Mouse (Mus musculus): ENCODE measurements around the gene Fmnl1. TPM values are rescaled to one million over a fixed set of nuclear protein-coding genes. Genes with fewer than 3 reads are reported as not detected.

The Fmnl1 gene
- polyA plus RNA-seq, 1 experiment from 2014 or later = 7.0 TPM

DNA sequence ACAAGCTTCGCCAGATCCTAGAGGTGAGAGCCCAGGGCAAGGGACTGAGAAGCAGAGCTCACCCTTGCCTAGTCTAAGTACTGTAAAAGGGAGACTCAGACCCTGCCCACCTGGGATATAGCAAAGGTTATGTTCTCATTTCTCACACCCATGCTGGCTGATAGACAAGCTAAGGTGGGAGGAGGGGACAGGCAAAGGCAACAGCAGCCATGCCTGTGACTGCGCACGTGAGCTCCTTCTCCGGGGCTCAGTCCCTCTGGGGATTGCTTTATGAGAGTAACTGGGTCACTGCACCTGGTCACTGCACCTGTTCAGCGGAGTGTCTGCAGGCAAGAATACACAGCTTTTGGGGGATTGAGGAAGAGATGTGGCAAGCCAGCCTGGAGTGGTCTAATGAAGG lies 24.7 kb downstream of the Fmnl1 start:
- Histone ChIP-seq H3K4me3 (no peak overlapping the region), H3K9me3 (no peaks in the 10 kb centered on the region), H3K27ac (replicated peaks) (no peak overlapping the region), H3K4me2 (no peak overlapping the region), H3K4me1 (replicated peaks) (peaks cover 32% of the 10 kb centered on the region), H3K27me3 (peaks cover 84% of the 10 kb centered on the region), H3K9ac (no peak overlapping the region), H3K36me3 (0 out of 2 replicates have a peak, but pooled peaks cover 2% of the 10 kb centered on the region)
- WGBS = 79% methylated on average over 5 of the region's 5 CpGs
- no peak for ATAC-seq (ENCODE audit: low FRiP score, low read depth)

DNA sequence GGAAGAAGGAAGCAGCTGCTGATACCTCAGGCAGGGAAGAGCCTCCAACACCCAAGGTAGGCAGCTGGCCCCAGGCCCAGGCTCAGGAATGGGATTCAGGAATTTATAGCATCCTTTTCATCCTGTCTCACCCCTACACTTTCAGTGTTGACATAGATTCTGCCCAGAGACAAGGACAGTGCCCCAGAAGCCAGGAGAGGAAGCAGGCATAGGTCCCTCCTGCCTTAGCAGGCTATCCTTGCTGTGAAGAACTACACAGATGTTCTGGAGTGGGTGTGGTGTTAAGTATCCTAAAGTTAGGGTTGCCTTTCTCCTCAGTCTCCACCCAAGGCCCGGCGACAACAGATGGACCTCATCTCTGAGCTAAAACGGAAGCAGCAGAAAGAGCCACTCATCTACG lies 26.4 kb downstream of the Fmnl1 start:
- peaks cover 74% of the 10 kb centered on the region for H3K27me3 ChIP-seq

DNA sequence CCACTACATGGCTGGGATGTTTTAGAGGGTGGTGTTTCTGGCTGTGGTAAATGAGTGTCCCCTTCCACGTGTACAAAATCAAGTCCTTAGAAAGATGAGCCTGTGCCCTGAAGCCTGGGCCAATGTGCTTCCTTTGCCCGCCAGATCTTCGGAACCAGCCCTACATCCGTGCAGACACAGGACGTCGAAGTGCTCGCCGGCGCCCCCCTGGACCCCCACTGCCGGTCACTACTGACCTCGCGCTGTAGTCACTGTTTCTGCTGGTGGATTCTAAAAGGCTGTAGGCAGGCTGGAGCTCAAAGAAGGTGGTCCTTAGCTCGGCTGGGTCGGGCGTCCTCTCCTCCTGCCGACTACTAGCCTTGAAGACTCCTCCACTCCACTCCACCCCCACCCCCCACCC lies 27.4 kb downstream of the Fmnl1 start:
- peak overlapping the region; percentile 54 for H3K4me3 ChIP-seq
- H3K9ac ChIP-seq = no peak overlapping the region
- H3K27me3 ChIP-seq = peaks cover 65% of the 10 kb centered on the region

More for the DNA sequence above, 26.4 kb downstream of the Fmnl1 start:
- no peak for ATAC-seq (ENCODE audit: low FRiP score, low read depth)
- 92% methylated on average over 4 of the region's 4 CpGs for WGBS
- Histone ChIP-seq H3K4me3 (no peak overlapping the region), H3K36me3 (0 out of 2 replicates have a peak, but pooled peaks cover 2% of the 10 kb centered on the region), H3K4me1 (replicated peaks) (peaks cover 37% of the 10 kb centered on the region), H3K9me3 (no peaks in the 10 kb centered on the region), H3K4me2 (no peak overlapping the region), H3K27ac (replicated peaks) (no peak overlapping the region), H3K9ac (no peak overlapping the region)

DNA sequence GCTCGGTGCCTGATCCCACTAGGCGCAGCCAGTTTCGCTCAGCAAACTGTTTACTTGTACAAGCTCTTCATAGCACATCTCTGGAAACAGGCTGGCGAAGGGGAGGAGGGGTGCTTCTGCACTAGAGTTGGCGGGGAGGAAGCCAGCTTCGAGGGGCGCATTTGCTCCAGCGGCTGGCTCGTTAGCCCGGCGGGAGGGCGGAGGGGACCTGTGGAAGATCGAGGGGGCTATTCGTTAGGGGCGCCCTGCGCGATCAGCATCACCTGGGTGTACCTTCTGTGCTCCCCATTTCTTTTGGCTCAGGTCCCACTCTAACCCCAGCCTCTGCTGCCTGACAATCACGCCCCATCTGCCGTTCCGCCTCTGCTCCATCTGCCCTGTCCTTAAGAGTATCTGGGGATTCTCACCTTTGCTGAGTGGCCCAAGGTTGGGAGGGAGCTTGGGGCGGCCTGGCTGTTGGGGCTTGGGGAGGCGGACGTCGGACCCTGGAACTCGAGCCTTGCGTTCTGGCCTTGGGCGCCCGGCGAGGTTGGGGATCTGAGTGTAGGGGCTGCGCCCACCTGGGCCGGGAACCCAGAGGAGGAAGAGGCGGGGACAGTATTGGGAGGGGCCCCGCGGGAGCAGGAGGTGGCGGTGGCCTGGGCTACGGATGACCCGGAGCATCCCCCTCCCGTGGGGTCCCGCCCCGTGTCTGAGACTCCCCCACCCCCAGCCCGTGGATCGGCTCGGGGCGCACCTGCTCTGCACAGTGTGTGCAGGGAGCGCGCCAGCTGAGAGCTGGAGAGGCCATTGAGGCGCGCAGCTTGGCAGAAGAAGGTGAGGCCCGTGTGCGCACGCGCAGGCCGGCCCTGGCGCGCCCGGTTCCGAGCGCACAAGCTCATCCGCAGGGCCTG lies 28.2 kb downstream of the Fmnl1 start:
- Histone ChIP-seq H3K4me1 (replicated peaks) (peaks cover 29% of the 10 kb centered on the region), H3K9ac (peak overlapping the region; percentile 73), H3K4me2 (peak overlapping the region; percentile 99), H3K9me3 (no peaks in the 10 kb centered on the region), H3K27me3 (peaks cover 57% of the 10 kb centered on the region), H3K36me3 (0 out of 2 replicates have a peak, but pooled peaks cover 2% of the 10 kb centered on the region), H3K27ac (replicated peaks) (peak overlapping the region; percentile 49; the same call in 1 of the 2 replicates), H3K4me3 (peak overlapping the region; percentile 54)
- under 1% methylated on average over 59 of the region's 59 CpGs for WGBS
- peak; percentile 79 for ATAC-seq (ENCODE audit: low FRiP score, low read depth)

More for the DNA sequence above, 27.4 kb downstream of the Fmnl1 start:
- WGBS = 8% methylated on average over 16 of the region's 16 CpGs
- no peaks in the 10 kb centered on the region for H3K9me3 ChIP-seq
- peak overlapping the region; percentile 99 for H3K4me2 ChIP-seq
- H3K4me1 ChIP-seq (replicated peaks) = peaks cover 29% of the 10 kb centered on the region
- H3K27ac ChIP-seq (replicated peaks) = no peak overlapping the region
- H3K36me3 ChIP-seq = 0 out of 2 replicates have a peak, but pooled peaks cover 2% of the 10 kb centered on the region
- ATAC-seq (ENCODE audit: low FRiP score, low read depth) = no peak

DNA sequence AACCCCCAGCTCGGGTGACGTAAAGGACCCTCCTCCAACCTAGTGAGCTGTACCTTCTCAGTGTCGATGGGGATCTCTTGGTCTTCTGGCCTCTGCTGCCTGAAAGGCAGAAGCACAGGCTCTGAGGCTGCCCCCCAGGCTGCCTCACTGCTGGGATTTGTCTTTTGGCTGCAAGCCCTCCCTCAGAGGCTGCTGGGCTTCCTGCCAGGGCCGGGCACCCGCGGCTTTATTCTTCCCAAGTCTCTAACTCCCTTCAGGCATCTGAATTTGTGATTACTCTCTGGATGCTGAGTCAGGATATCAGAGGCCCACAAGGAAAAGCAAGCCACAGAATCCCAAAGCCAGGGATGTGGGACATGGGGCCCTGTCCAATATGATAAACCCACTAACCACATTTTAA lies 30.8 kb downstream of the Fmnl1 start:
- H3K4me1 ChIP-seq (replicated peaks) = peaks cover 29% of the 10 kb centered on the region
- H3K9me3 ChIP-seq = no peaks in the 10 kb centered on the region
- no peak; the same call in 1 of the 2 replicates for ATAC-seq (ENCODE audit: low FRiP score, low read depth)
- H3K4me3 ChIP-seq = no peak overlapping the region
- no peak overlapping the region for H3K4me2 ChIP-seq
- no peak overlapping the region for H3K9ac ChIP-seq
- peaks cover 32% of the 10 kb centered on the region for H3K27me3 ChIP-seq
- H3K27ac ChIP-seq (replicated peaks) = no peak overlapping the region
- no peaks in the 10 kb centered on the region for H3K36me3 ChIP-seq
- 23% methylated on average over 6 of the region's 6 CpGs for WGBS

DNA sequence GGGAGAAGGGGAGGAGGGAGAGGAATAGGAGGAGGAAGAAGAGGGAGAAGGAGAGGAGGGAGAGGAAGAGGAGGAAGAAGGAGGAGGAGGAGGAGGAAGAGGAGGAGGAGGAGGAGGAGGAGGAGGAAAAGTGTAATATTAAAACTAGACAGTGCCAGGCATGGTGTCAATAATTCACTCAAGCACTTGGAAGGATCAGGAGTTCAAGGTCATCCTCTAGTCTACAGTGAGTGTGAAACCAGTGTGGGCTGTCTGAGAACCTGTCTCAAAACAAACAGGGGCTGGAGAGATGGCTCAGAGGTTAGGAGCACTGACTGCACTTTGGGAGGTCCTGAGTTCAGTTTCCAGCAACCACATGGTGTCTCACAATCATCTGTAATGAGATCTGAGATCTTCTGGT lies 31.5 kb downstream of the Fmnl1 start:
- H3K4me2 ChIP-seq = no peak overlapping the region
- H3K4me1 ChIP-seq (replicated peaks) = peaks cover 29% of the 10 kb centered on the region
- H3K36me3 ChIP-seq = no peaks in the 10 kb centered on the region
- H3K9ac ChIP-seq = no peak overlapping the region
- H3K9me3 ChIP-seq = no peaks in the 10 kb centered on the region
- peaks cover 24% of the 10 kb centered on the region for H3K27me3 ChIP-seq
- ATAC-seq (ENCODE audit: low FRiP score, low read depth) = no peak
- no peak overlapping the region for H3K4me3 ChIP-seq
- H3K27ac ChIP-seq (replicated peaks) = no peak overlapping the region

DNA sequence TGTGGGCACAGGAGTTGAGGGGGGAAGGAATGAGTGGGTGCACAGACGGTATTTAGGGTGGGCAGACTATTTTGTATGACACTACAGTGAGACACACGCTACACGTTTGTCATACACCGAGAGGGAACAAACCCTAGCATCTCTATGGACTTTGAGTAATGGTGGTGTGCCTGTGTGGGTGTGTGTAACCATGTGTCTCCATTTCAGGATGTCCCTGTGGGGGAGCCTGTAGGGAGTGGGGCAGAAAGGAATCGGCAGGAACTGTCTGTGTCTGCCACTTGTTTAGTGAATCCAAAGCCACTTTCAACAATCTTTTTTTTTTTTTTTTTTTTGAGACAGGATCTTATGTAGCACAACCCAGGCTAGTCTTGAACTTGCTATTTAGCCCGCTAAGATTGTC lies 35.3 kb downstream of the Fmnl1 start:
- Histone ChIP-seq H3K36me3 (no peaks in the 10 kb centered on the region), H3K4me2 (no peak overlapping the region), H3K9me3 (no peaks in the 10 kb centered on the region), H3K27ac (replicated peaks) (no peak overlapping the region), H3K27me3 (no peaks in the 10 kb centered on the region), H3K9ac (no peak overlapping the region), H3K4me3 (no peak overlapping the region), H3K4me1 (replicated peaks) (peaks cover 8% of the 10 kb centered on the region)
- 89% methylated on average over 6 of the region's 6 CpGs for WGBS
- no peak for ATAC-seq (ENCODE audit: low FRiP score, low read depth)

DNA sequence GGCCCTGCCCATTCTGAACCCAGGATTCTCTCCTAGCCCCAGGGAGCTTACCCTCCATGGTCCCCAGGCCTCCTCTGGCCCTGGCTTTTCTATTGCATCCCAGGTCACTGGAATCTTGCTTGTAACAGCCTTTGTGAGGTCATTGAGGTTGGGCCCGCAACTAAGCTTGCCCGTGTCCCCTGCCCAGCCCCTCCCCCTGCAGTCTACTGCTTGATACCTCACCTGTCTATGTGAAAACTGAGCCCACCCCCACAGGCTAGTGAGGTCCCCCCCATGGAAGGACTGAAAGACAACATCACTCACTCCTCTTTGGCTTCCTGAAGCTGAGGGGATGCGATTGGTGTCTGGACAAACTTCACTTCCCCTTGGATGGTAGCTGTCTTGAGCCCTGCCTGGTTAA lies 37.6 kb downstream of the Fmnl1 start, which contains the start of gene 1700023F06Rik:
Gene 1700023F06Rik (minus strand): TSS at position 101 of the 400 bp plus-strand sequence.
- H3K27me3 ChIP-seq = no peaks in the 10 kb centered on the region
- H3K4me3 ChIP-seq = no peak within 1 kb of the TSS
- H3K36me3 ChIP-seq = no peaks in the 10 kb centered on the region
- no peak within 1 kb of the TSS for H3K9ac ChIP-seq
- H3K4me2 ChIP-seq = no peak within 1 kb of the TSS
- ATAC-seq (ENCODE audit: low FRiP score, low read depth) = no peak
- no peaks in the 10 kb centered on the region for H3K9me3 ChIP-seq
- 81% methylated on average over 3 of the region's 3 CpGs for WGBS
- H3K4me1 ChIP-seq (replicated peaks) = no peaks in the 10 kb centered on the region
- no peak within 1 kb of the TSS for H3K27ac ChIP-seq (replicated peaks)

DNA sequence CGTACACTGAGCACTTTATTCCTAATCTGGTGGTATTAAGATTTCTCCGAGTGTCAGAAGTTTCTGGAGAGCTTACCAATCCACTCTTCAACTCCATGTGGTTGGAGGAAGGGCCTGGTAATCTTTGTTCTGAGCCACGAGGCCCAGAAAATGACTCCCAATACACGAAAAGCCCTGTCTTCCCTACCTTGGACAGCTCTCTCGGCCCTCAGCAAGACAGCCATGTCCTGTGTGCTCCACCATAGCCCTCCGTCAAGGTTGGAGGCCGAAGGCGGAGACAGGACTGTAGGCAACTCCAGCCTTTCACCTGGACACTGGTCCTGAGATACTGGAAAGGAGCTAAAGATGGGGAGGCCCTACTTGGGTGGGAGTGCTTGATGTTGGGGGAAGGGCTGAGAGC lies 39.4 kb downstream of the Fmnl1 start:
- no peak for ATAC-seq (ENCODE audit: low FRiP score, low read depth)
- no peaks in the 10 kb centered on the region for H3K27me3 ChIP-seq
- no peak overlapping the region for H3K27ac ChIP-seq (replicated peaks)
- no peak overlapping the region for H3K4me3 ChIP-seq
- 71% methylated on average over 8 of the region's 8 CpGs for WGBS
- H3K9ac ChIP-seq = no peak overlapping the region
- H3K4me2 ChIP-seq = no peak overlapping the region
- H3K4me1 ChIP-seq (replicated peaks) = no peaks in the 10 kb centered on the region
- no peaks in the 10 kb centered on the region for H3K9me3 ChIP-seq
- H3K36me3 ChIP-seq = no peaks in the 10 kb centered on the region

DNA sequence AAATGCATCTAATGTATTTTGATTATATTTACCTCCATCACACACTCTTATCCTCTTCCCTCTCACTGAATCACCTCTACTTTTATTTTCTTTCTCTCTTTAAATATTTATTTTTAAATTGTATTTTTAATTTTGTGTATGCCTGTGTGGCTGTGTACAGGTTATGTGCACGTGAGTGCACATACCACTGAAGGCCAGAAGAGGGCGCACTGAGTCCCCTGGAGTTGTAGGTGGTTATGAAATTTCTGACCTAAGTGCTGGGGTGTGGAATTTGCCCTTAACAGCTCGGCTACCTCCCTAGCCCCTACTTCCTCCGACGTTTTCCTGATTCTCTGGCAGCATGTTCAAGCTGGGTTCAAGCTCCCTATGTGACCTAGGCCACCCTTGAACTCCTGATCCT lies 42.8 kb downstream of the Fmnl1 start:
- ATAC-seq (ENCODE audit: low FRiP score, low read depth) = no peak
- WGBS = 85% methylated on average over 5 of the region's 5 CpGs
- no peaks in the 10 kb centered on the region; the same call in 1 of the 2 replicates for H3K27me3 ChIP-seq

DNA sequence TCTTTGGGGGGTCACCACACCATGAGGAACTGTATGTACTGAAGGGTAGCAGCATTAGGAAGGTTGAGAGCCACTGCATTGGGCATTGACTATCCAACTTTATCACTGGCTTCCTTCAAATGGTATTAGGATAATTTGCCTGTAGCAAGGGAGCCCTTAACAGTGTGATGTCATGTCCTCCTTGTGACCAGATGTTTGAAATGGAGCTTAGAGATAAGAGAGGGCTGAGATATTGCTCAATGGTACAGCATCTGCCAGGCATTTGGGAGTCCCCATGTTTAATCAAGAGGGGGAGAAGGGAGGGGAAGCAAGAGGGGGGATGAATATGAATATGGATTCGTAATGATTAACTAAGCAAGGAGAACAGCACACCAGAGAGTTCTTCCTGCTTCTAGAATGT lies 44.4 kb downstream of the Fmnl1 start:
- ATAC-seq (ENCODE audit: low FRiP score, low read depth) = no peak
- no peak overlapping the region for H3K4me2 ChIP-seq
- no peaks in the 10 kb centered on the region for H3K36me3 ChIP-seq
- H3K9me3 ChIP-seq = no peaks in the 10 kb centered on the region
- no peak overlapping the region for H3K9ac ChIP-seq
- peaks cover 8% of the 10 kb centered on the region for H3K4me1 ChIP-seq (replicated peaks)
- no peaks in the 10 kb centered on the region; the same call in 1 of the 2 replicates for H3K27me3 ChIP-seq
- WGBS = 63% methylated on average over 1 of the region's 1 CpGs
- H3K4me3 ChIP-seq = no peak overlapping the region
- H3K27ac ChIP-seq (replicated peaks) = no peak overlapping the region

More for the DNA sequence above, 42.8 kb downstream of the Fmnl1 start:
- Histone ChIP-seq H3K4me3 (no peak overlapping the region), H3K4me2 (no peak overlapping the region), H3K4me1 (replicated peaks) (peaks cover 7% of the 10 kb centered on the region), H3K27ac (replicated peaks) (no peak overlapping the region), H3K36me3 (no peaks in the 10 kb centered on the region), H3K9me3 (no peaks in the 10 kb centered on the region), H3K9ac (no peak overlapping the region)

DNA sequence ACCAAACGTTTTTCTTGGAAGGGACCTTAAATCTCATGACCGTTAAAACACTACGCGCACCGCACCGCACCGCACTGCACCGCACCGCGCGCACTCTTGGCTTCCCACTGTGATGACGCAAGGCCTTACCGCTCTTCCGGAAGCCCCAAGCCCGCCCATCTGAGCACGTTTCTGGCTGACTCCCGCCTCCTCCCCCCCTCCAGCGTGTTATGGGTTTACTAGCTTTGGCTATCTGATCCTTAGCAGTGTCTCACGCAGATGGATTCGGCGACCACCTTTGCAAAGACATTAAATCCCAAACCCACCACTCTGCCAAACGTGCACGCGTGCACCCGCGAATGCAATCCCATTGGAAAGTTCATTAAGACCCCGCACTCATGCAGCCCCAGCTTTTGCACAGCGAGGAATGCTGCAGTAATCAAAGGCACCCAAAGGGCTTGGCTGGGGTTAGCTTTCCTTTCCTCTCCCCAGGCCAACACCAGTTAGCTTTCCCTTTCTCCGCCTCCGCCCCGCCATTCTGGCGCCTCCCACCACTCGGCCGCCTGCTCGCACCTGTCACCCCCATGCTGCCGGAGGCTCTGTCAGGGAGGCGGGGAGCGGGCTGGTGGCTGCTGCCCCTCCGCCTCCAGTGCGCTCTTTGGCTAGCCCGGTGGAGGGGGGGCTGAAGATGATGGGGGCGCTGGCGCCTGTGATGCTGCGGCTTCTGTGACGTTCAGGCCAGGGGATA lies 47.0 kb downstream of the Fmnl1 start, which contains the start of gene Spata32:
Gene Spata32 (minus strand): TSS at position 643 of the 727 bp plus-strand sequence.
- Histone ChIP-seq H3K36me3 (peaks cover 6% of the 10 kb centered on the region; the same call in 1 of the 2 replicates), H3K27ac (replicated peaks) (peak within 1 kb of the TSS; percentile 84), H3K9me3 (no peaks in the 10 kb centered on the region), H3K4me3 (peak within 1 kb of the TSS; percentile 59), H3K27me3 (no peaks in the 10 kb centered on the region; the same call in 1 of the 2 replicates), H3K4me1 (replicated peaks) (peaks cover 8% of the 10 kb centered on the region), H3K9ac (peak within 1 kb of the TSS; percentile 84), H3K4me2 (peak within 1 kb of the TSS; percentile 99)
- peak; percentile 90 for ATAC-seq (ENCODE audit: low FRiP score, low read depth)
- under 1% methylated on average over 45 of the region's 45 CpGs for WGBS

All from hindbrain, embryonic 15.5 days (tissue).